Mouse (Mus musculus): Measurements from ENCODE around the gene Hmgb1. TPM values are rescaled to one million over a fixed set of nuclear protein-coding genes. Genes with fewer than 3 reads are reported as not detected.

Gene Hmgb1
- total and polyA plus RNA-seq, 3 experiments: 23.7 to 103 (median 88.9) TPM

GRCm38 (mm10) chr5:149208776-149209175 is 24.5 kb upstream of the Hmgb1 start:
- Histone ChIP-seq H3K36me3 (ENCODE audit: control insufficient read depth, insufficient read depth, low read length) (peaks cover 5% of the 10 kb centered on the region), H3K27me3 (ENCODE audit: control insufficient read depth, insufficient read depth, low read length) (no peaks in the 10 kb centered on the region), H3K79me2 (replicated peaks; ENCODE audit: control insufficient read depth, insufficient read depth, low read length) (peaks cover 4% of the 10 kb centered on the region; the same call in 1 of the 2 replicates), H3K4me1 (ENCODE audit: control insufficient read depth, insufficient read depth, low read length) (no peaks in the 10 kb centered on the region), H3K9ac (ENCODE audit: low read depth, low read length) (no peak overlapping the region), H3K4me3 (no peak overlapping the region), H3K27ac (no peak overlapping the region)
- TF ChIP-seq CTCF (IDR thresholded peaks at IDR 0.05) (no peak), EP300 (IDR thresholded peaks at IDR 0.05; ENCODE audit: insufficient read depth, low read depth, low read length) (no peak), POLR2A (IDR thresholded peaks at IDR 0.05; ENCODE audit: insufficient read depth, low read depth, low read length) (no peak)
- no peak for DNase-seq
- intact Hi-C loops (cut with DNase I): no loop called here
- 97% methylated on average over 7 of the region's 7 CpGs for WGBS

GRCm38 (mm10) chr5:149207661-149208060 is 23.4 kb upstream of the Hmgb1 start:
- no peak for TF ChIP-seq EP300 (IDR thresholded peaks at IDR 0.05; ENCODE audit: insufficient read depth, low read depth, low read length)
- TF ChIP-seq CTCF (IDR thresholded peaks at IDR 0.05): no peak
- TF ChIP-seq POLR2A (IDR thresholded peaks at IDR 0.05; ENCODE audit: insufficient read depth, low read depth, low read length): no peak
- peaks cover 4% of the 10 kb centered on the region; the same call in 1 of the 2 replicates for H3K79me2 ChIP-seq (replicated peaks; ENCODE audit: control insufficient read depth, insufficient read depth, low read length)
- intact Hi-C loops (cut with DNase I): no loop called here
- 86% methylated on average over 6 of the region's 6 CpGs for WGBS
- DNase-seq: no peak
- H3K36me3 ChIP-seq (ENCODE audit: control insufficient read depth, insufficient read depth, low read length): peaks cover 5% of the 10 kb centered on the region
- H3K9ac ChIP-seq (ENCODE audit: low read depth, low read length): no peak overlapping the region
- H3K4me1 ChIP-seq (ENCODE audit: control insufficient read depth, insufficient read depth, low read length): no peaks in the 10 kb centered on the region
- no peak overlapping the region for H3K27ac ChIP-seq
- no peak overlapping the region for H3K4me3 ChIP-seq
- H3K27me3 ChIP-seq (ENCODE audit: control insufficient read depth, insufficient read depth, low read length): no peaks in the 10 kb centered on the region

- H3K9ac ChIP-seq (ENCODE audit: low read depth, low read length): no peak overlapping the region
- TF ChIP-seq EP300 (IDR thresholded peaks at IDR 0.05; ENCODE audit: insufficient read depth, low read depth, low read length): no peak
- no peak for TF ChIP-seq CTCF (IDR thresholded peaks at IDR 0.05)
- no peak for TF ChIP-seq POLR2A (IDR thresholded peaks at IDR 0.05; ENCODE audit: insufficient read depth, low read depth, low read length)
- no peak for DNase-seq
- intact Hi-C loops (cut with DNase I): no loop called here
- peaks cover 5% of the 10 kb centered on the region for H3K36me3 ChIP-seq (ENCODE audit: control insufficient read depth, insufficient read depth, low read length)
- H3K4me3 ChIP-seq: no peak overlapping the region
- H3K27me3 ChIP-seq (ENCODE audit: control insufficient read depth, insufficient read depth, low read length): no peaks in the 10 kb centered on the region
- WGBS: 96% methylated on average over 5 of the region's 5 CpGs
- peaks cover 4% of the 10 kb centered on the region; the same call in 1 of the 2 replicates for H3K79me2 ChIP-seq (replicated peaks; ENCODE audit: control insufficient read depth, insufficient read depth, low read length)
- H3K4me1 ChIP-seq (ENCODE audit: control insufficient read depth, insufficient read depth, low read length): no peaks in the 10 kb centered on the region
- no peak overlapping the region for H3K27ac ChIP-seq
These were observed 22.0 kb upstream of the Hmgb1 start for GRCm38 (mm10) chr5:149206286-149206685.

GRCm38 (mm10) chr5:149205265-149205664 is 21.0 kb upstream of the Hmgb1 start:
- TF ChIP-seq POLR2A (IDR thresholded peaks at IDR 0.05; ENCODE audit: insufficient read depth, low read depth, low read length) (no peak), CTCF (IDR thresholded peaks at IDR 0.05) (no peak), EP300 (IDR thresholded peaks at IDR 0.05; ENCODE audit: insufficient read depth, low read depth, low read length) (no peak)
- WGBS: 71% methylated on average over 8 of the region's 8 CpGs
- intact Hi-C loops (cut with DNase I): no loop called here
- Histone ChIP-seq H3K79me2 (replicated peaks; ENCODE audit: control insufficient read depth, insufficient read depth, low read length) (peaks cover 4% of the 10 kb centered on the region; the same call in 1 of the 2 replicates), H3K36me3 (ENCODE audit: control insufficient read depth, insufficient read depth, low read length) (peaks cover 4% of the 10 kb centered on the region), H3K4me3 (no peak overlapping the region), H3K4me1 (ENCODE audit: control insufficient read depth, insufficient read depth, low read length) (no peaks in the 10 kb centered on the region), H3K27ac (no peak overlapping the region), H3K27me3 (ENCODE audit: control insufficient read depth, insufficient read depth, low read length) (no peaks in the 10 kb centered on the region), H3K9ac (ENCODE audit: low read depth, low read length) (no peak overlapping the region)
- no peak for DNase-seq

- TF ChIP-seq EP300 (IDR thresholded peaks at IDR 0.05; ENCODE audit: insufficient read depth, low read depth, low read length): no peak
- TF ChIP-seq POLR2A (IDR thresholded peaks at IDR 0.05; ENCODE audit: insufficient read depth, low read depth, low read length): no peak
- TF ChIP-seq CTCF (IDR thresholded peaks at IDR 0.05): no peak
- WGBS: 87% methylated on average over 7 of the region's 7 CpGs
- no peak overlapping the region for H3K27ac ChIP-seq
These were observed 20.5 kb upstream of the Hmgb1 start for GRCm38 (mm10) chr5:149204822-149205221.

GRCm38 (mm10) chr5:149203796-149204375 is 19.6 kb upstream of the Hmgb1 start:
- no peak for DNase-seq
- TF ChIP-seq POLR2A (IDR thresholded peaks at IDR 0.05; ENCODE audit: insufficient read depth, low read depth, low read length) (no peak), CTCF (IDR thresholded peaks at IDR 0.05) (no peak), EP300 (IDR thresholded peaks at IDR 0.05; ENCODE audit: insufficient read depth, low read depth, low read length) (no peak)
- no peaks in the 10 kb centered on the region for H3K4me1 ChIP-seq (ENCODE audit: control insufficient read depth, insufficient read depth, low read length)
- WGBS: 89% methylated on average over 4 of the region's 4 CpGs
- no peaks in the 10 kb centered on the region for H3K27me3 ChIP-seq (ENCODE audit: control insufficient read depth, insufficient read depth, low read length)
- no peak overlapping the region for H3K9ac ChIP-seq (ENCODE audit: low read depth, low read length)
- peaks cover 4% of the 10 kb centered on the region; the same call in 1 of the 2 replicates for H3K79me2 ChIP-seq (replicated peaks; ENCODE audit: control insufficient read depth, insufficient read depth, low read length)
- no peak overlapping the region for H3K27ac ChIP-seq
- peaks cover under 1% of the 10 kb centered on the region for H3K36me3 ChIP-seq (ENCODE audit: control insufficient read depth, insufficient read depth, low read length)
- intact Hi-C loops (cut with DNase I): no loop called here
- no peak overlapping the region for H3K4me3 ChIP-seq

More at GRCm38 (mm10) chr5:149204822-149205221, 20.5 kb upstream of the Hmgb1 start:
- Histone ChIP-seq H3K9ac (ENCODE audit: low read depth, low read length) (no peak overlapping the region), H3K36me3 (ENCODE audit: control insufficient read depth, insufficient read depth, low read length) (peaks cover 1% of the 10 kb centered on the region), H3K4me3 (no peak overlapping the region), H3K4me1 (ENCODE audit: control insufficient read depth, insufficient read depth, low read length) (no peaks in the 10 kb centered on the region), H3K79me2 (replicated peaks; ENCODE audit: control insufficient read depth, insufficient read depth, low read length) (peaks cover 4% of the 10 kb centered on the region; the same call in 1 of the 2 replicates), H3K27me3 (ENCODE audit: control insufficient read depth, insufficient read depth, low read length) (no peaks in the 10 kb centered on the region)
- intact Hi-C loops (cut with DNase I): no loop called here
- DNase-seq: no peak
